Mouse (Mus musculus) liver, embryonic 13.5 days (tissue): ENCODE results near the gene Idua. TPM values are rescaled to one million over a fixed set of nuclear protein-coding genes. Genes with fewer than 3 reads are reported as not detected.

Experiments used
- ATAC-seq: fragments of 200-750 bp; cut with Nextera tagmentation; 2 replicates; pipeline ENCODE4 v1.8.0; 2017; ENCODE audit warnings: low read depth, mild to moderate bottlenecking, moderate number of reproducible peaks, moderate library complexity
- DNase-seq: peaks from one replicate; pipeline ENCODE4 v3.0.0; 2022
- H3K27ac ChIP-seq: fragments of 300-500 bp; sonication (generic); 2 replicates; pipeline ENCODE4 v1.5.1; 2015; ENCODE audit warnings: moderate library complexity, mild to moderate bottlenecking, inconsistent platforms
- H3K27me3 ChIP-seq: fragments of 300-500 bp; sonication (generic); 2 replicates; pipeline ENCODE4 v1.6.1; 2015; ENCODE audit warnings: mild to moderate bottlenecking, inconsistent platforms
- H3K36me3 ChIP-seq: fragments of 300-500 bp; sonication (generic); 2 replicates; pipeline ENCODE4 v1.6.1; 2015; ENCODE audit warnings: mild to moderate bottlenecking, inconsistent platforms
- H3K4me1 ChIP-seq: fragments of 300-500 bp; sonication (generic); replicated peaks from 2 replicates; pipeline ENCODE4 v1.6.1; 2015; ENCODE audit warnings: inconsistent platforms
- H3K4me2 ChIP-seq: fragments of 300-500 bp; sonication (generic); 2 replicates; pipeline ENCODE4 v1.6.1; 2015; ENCODE audit warnings: inconsistent platforms, mild to moderate bottlenecking, moderate library complexity
- H3K4me3 ChIP-seq: fragments of 300-500 bp; sonication (generic); replicated peaks from 2 replicates; pipeline ENCODE4 v1.5.1; 2015; ENCODE audit warnings: mild to moderate bottlenecking, inconsistent platforms
- H3K9ac ChIP-seq: fragments of 300-500 bp; sonication (generic); 2 replicates; pipeline ENCODE4 v1.6.1; 2015; ENCODE audit warnings: mild to moderate bottlenecking, inconsistent platforms
- H3K9me3 ChIP-seq: fragments of 300-500 bp; sonication (generic); replicated peaks from 2 replicates; pipeline ENCODE4 v1.6.1; 2016; ENCODE audit warnings: inconsistent platforms
- WGBS: fragments of 180-500 bp; shearing (Covaris S2); methylation state at CpG from one replicate; pipeline ENCODE4 v1.1.7; 2015; ENCODE audit not compliant: insufficient replicate concordance; 5-methylcytosine and 5-hydroxymethylcytosine counted together
- polyA plus RNA-seq: library from polyadenylated mRNA; unstranded; fragments of >200 nt; fragmentation: Nextera tagmentation; extraction: Ambion mirVana; gene quantifications from 2 replicates; pipeline ENCODE4 v1.2.1, GENCODE M21; 2015

The Idua gene
- polyA plus RNA-seq, 1 experiment from 2014 or later = 3.4 TPM

DNA sequence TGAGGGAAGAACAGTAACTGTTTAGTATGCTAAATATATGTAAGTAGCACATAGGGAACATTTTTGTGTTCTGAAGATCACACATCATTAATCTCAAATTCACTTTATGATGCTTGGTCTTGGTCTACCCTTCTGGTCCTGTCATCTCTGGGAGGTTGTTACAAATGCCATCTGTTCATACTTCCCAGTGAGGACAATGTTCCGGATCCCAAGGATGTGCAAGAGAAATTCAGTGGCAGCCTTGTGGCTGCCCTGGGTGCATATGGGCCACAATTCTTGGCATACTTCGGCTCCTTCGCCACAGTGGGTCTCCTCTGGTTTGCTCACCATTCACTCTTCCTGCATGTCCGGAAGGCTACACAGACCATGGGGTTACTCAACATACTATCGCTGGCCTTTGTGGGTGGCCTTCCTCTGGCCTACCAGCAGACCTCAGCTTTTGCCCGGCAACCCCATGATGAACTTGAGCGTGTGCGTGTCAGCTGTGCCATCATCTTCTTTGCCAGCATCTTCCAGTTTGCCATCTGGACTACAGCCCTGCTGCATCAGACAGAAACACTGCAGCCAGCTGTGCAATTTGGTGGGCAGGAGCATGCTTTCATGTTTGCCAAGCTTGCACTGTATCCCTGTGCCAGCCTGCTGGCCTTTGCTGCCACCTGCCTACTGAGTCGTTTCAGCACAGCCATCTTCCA lies 14.3 kb upstream of the Idua start:
- H3K4me2 ChIP-seq = no peak overlapping the region
- no peak for ATAC-seq
- H3K9me3 ChIP-seq = no peaks in the 10 kb centered on the region
- 89% methylated on average over 9 of the region's 9 CpGs for WGBS
- DNase-seq = no peak
- H3K9ac ChIP-seq = no peak overlapping the region
- peaks cover 5% of the 10 kb centered on the region for H3K4me1 ChIP-seq
- peaks cover 61% of the 10 kb centered on the region for H3K36me3 ChIP-seq
- H3K4me3 ChIP-seq = no peak overlapping the region
- H3K27ac ChIP-seq = no peak overlapping the region
- no peaks in the 10 kb centered on the region for H3K27me3 ChIP-seq

GRCm38 (mm10) chr5:108646343-108646660 lies 13.8 kb upstream of the Idua start:
- DNase-seq (no peak), ATAC-seq (no peak)
- no peak overlapping the region for H3K9ac ChIP-seq
- WGBS = 81% methylated on average over 3 of the region's 3 CpGs
- no peak overlapping the region for H3K27ac ChIP-seq
- H3K4me2 ChIP-seq = no peak overlapping the region
- H3K36me3 ChIP-seq = peaks cover 65% of the 10 kb centered on the region
- no peak overlapping the region for H3K4me3 ChIP-seq
- peaks cover 5% of the 10 kb centered on the region for H3K4me1 ChIP-seq
- no peaks in the 10 kb centered on the region for H3K27me3 ChIP-seq
- H3K9me3 ChIP-seq = no peaks in the 10 kb centered on the region

DNA sequence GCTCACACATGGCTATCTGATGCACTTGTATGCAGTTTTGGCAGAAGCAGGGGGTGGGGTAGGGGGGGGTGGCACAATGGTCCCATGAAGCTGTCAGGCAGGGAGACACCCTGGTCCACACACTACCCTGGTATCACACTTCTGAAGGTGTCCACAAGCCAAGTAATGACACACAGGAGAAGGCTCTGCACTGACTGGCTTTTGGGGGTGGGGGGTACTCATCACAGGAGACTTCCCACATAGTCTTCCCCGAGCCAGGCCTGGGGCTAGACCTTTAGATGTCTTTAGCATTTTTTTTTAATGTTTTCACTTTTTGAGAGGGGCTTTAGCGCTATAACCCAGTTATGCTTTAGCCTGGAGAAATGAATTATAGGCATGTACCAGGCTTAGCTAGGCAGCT lies 12.8 kb upstream of the Idua start:
- no peak overlapping the region for H3K4me3 ChIP-seq
- H3K27ac ChIP-seq = no peak overlapping the region
- no peak for ATAC-seq
- no peak for DNase-seq
- H3K4me1 ChIP-seq = peaks cover 5% of the 10 kb centered on the region
- no peak overlapping the region for H3K4me2 ChIP-seq
- no peaks in the 10 kb centered on the region for H3K9me3 ChIP-seq
- peaks cover 67% of the 10 kb centered on the region for H3K36me3 ChIP-seq
- no peak overlapping the region for H3K9ac ChIP-seq
- no peaks in the 10 kb centered on the region for H3K27me3 ChIP-seq
- WGBS = 69% methylated on average over 2 of the region's 2 CpGs

DNA sequence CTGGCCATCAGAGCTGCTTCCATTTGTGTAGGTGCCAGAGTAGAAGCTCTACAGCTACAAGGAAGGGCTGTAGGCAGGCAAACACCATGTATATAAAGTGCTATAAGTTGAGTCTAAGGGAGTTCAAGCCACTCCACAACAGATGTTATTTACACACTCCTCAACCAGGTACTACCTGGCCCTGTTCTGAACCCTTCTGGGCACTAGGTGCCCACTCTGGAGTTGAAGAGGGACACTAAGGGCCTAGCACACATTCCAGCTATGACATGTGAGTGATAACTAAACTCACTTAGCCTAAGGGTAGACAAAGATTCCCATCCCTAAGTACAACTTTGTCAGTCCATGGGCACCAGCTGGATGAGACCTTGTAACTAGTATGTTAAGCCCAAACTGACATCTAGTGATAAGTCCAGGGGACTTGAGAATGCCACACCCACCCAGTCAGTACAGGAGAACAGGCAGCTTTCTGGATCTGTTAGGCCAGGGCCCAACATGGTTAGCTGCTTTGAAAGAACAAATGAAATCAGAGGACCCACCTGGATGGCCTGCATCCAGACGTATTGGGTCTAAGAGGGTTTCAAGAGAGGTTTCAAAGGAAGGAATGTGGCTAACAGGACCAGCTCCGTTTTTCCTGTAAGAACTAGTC lies 12.2 kb upstream of the Idua start:
- no peak for DNase-seq

GRCm38 (mm10) chr5:108648937-108649576 lies 11.1 kb upstream of the Idua start:
- DNase-seq (no peak), ATAC-seq (no peak)
- no peaks in the 10 kb centered on the region for H3K27me3 ChIP-seq
- peaks cover 78% of the 10 kb centered on the region for H3K36me3 ChIP-seq
- 84% methylated on average over 11 of the region's 11 CpGs for WGBS
- peaks cover 5% of the 10 kb centered on the region for H3K4me1 ChIP-seq
- H3K27ac ChIP-seq = no peak overlapping the region
- H3K4me3 ChIP-seq = no peak overlapping the region
- no peak overlapping the region for H3K4me2 ChIP-seq
- H3K9ac ChIP-seq = no peak overlapping the region
- H3K9me3 ChIP-seq = no peaks in the 10 kb centered on the region

More for the DNA sequence above, 12.2 kb upstream of the Idua start:
- Histone ChIP-seq H3K36me3 (peaks cover 70% of the 10 kb centered on the region), H3K27me3 (no peaks in the 10 kb centered on the region), H3K9me3 (no peaks in the 10 kb centered on the region), H3K9ac (no peak overlapping the region), H3K27ac (no peak overlapping the region), H3K4me3 (no peak overlapping the region), H3K4me1 (peaks cover 5% of the 10 kb centered on the region), H3K4me2 (no peak overlapping the region)
- no peak for ATAC-seq
- WGBS = 76% methylated on average over 2 of the region's 2 CpGs

- H3K36me3 ChIP-seq = peaks cover 83% of the 10 kb centered on the region
- no peaks in the 10 kb centered on the region for H3K9me3 ChIP-seq
- H3K27ac ChIP-seq = no peak overlapping the region
- H3K4me1 ChIP-seq = peaks cover 5% of the 10 kb centered on the region
- WGBS = 85% methylated on average over 7 of the region's 7 CpGs
- DNase-seq (no peak), ATAC-seq (no peak)
- H3K9ac ChIP-seq = no peak overlapping the region
- H3K4me3 ChIP-seq = no peak overlapping the region
- H3K27me3 ChIP-seq = no peaks in the 10 kb centered on the region
- no peak overlapping the region for H3K4me2 ChIP-seq
Observed at GRCm38 (mm10) chr5:108650341-108650740, 9.8 kb upstream of the Idua start.

- ATAC-seq (no peak), DNase-seq (no peak)
- Histone ChIP-seq H3K4me3 (no peak overlapping the region), H3K9me3 (no peaks in the 10 kb centered on the region), H3K9ac (no peak overlapping the region), H3K27me3 (no peaks in the 10 kb centered on the region), H3K27ac (no peak overlapping the region), H3K36me3 (peaks cover 86% of the 10 kb centered on the region), H3K4me1 (peaks cover 5% of the 10 kb centered on the region), H3K4me2 (no peak overlapping the region)
- 71% methylated on average over 5 of the region's 5 CpGs for WGBS
Observed at GRCm38 (mm10) chr5:108651136-108651720, 8.9 kb upstream of the Idua start.

- Histone ChIP-seq H3K4me2 (no peak overlapping the region), H3K36me3 (peaks cover 86% of the 10 kb centered on the region), H3K4me3 (no peak overlapping the region), H3K27ac (no peak overlapping the region), H3K4me1 (peaks cover 5% of the 10 kb centered on the region), H3K9ac (no peak overlapping the region), H3K27me3 (no peaks in the 10 kb centered on the region), H3K9me3 (no peaks in the 10 kb centered on the region)
- ATAC-seq = peak; percentile 60
- DNase-seq = peak; percentile 42
- WGBS = 49% methylated on average over 1 of the region's 1 CpGs
Observed at GRCm38 (mm10) chr5:108651823-108652222, 8.3 kb upstream of the Idua start.

DNA sequence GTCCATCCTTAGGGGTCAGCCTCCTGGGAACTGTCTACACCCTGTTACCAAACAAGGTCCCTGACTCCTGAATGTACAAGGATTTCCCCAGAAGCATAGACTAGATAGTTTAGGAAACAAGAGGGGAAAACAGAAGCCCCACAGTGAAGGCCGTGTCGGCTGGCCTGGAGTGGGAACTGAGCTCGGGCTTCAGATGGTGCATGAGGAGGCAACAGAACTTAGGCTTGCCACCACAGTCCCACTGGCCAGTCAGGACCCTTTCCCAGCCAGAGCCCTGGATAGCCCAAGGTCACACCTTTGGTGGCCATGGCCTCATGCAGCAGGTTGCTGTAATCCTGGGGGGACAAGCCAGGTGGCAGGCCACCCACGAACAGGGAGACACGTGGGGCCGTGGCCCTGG lies 6.8 kb upstream of the Idua start:
- Histone ChIP-seq H3K4me3 (no peak overlapping the region), H3K27me3 (no peaks in the 10 kb centered on the region), H3K9ac (no peak overlapping the region), H3K36me3 (peaks cover 87% of the 10 kb centered on the region), H3K4me1 (peaks cover 6% of the 10 kb centered on the region; the same call in 1 of the 2 replicates), H3K4me2 (no peak overlapping the region), H3K27ac (no peak overlapping the region), H3K9me3 (no peaks in the 10 kb centered on the region)
- WGBS = 85% methylated on average over 6 of the region's 6 CpGs
- ATAC-seq (no peak), DNase-seq (no peak)

DNA sequence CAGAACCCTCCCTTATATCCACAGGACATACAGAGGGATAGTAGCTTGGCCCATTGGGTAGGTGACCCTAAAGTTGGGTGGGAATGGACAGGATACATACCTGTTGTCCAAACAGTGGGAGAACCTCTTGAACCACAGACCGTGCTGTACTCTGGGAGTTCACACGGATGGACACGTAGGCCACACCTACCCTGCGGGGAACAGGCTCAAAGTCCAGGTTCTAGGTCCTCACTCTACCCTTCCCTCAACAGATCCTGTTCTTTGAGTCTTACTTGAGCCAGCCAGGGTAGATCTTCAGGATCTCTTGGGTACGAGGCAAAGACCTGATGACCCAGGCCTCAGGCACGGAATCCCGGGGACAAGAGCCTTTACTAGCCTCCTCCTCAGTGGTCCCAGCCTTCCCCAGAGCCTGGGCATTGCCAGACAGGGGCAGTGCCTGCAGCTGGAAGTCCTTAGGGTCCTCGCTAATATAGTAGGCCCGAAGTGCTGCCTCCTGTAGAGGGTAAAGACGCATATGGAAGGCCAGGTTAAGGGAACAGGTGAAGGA lies 5.6 kb upstream of the Idua start:
- ATAC-seq = no peak
- Histone ChIP-seq H3K27ac (no peak overlapping the region), H3K27me3 (no peaks in the 10 kb centered on the region), H3K4me1 (peaks cover 17% of the 10 kb centered on the region), H3K4me2 (no peak overlapping the region), H3K9me3 (no peaks in the 10 kb centered on the region), H3K9ac (no peak overlapping the region), H3K4me3 (no peak overlapping the region), H3K36me3 (peaks cover 75% of the 10 kb centered on the region)
- WGBS = 82% methylated on average over 10 of the region's 10 CpGs
- DNase-seq = no peak

GRCm38 (mm10) chr5:108655381-108655780 lies 4.8 kb upstream of the Idua start:
- 84% methylated on average over 9 of the region's 9 CpGs for WGBS
- DNase-seq (no peak), ATAC-seq (no peak)
- H3K9ac ChIP-seq = no peak overlapping the region
- no peaks in the 10 kb centered on the region for H3K9me3 ChIP-seq
- no peak overlapping the region for H3K4me3 ChIP-seq
- H3K36me3 ChIP-seq = peaks cover 67% of the 10 kb centered on the region
- H3K4me1 ChIP-seq = peaks cover 26% of the 10 kb centered on the region
- no peak overlapping the region for H3K27ac ChIP-seq
- H3K27me3 ChIP-seq = no peaks in the 10 kb centered on the region
- no peak overlapping the region for H3K4me2 ChIP-seq
